Mouse (Mus musculus) cerebellum, adult 11 months (tissue): Measurements from ENCODE around the gene Cdk13.

ENCODE experiments used
- DNase-seq: peaks from one replicate; pipeline ENCODE4 v3.0.0; 2022

Gene Cdk13

DNA sequence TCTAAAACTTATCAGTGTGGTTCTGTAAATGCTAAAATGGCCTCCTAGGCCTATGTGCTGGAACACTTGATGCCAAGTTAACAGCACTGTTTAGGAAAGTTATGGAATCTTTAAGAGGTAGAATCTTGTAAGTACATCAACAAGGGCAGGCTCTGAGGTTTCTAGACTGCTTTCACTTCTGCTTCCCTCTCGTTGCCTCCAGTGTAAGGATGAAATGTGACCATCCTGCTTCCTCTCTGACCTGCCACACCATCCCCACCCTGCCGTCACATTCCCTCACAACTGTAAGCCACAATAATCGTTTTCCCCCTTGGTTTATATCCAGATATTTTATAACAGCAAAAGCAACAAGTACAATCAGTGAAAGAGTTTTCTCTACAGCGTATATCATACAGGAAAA, 49.9 kb downstream of the Cdk13 start:
- no peak for DNase-seq

DNA sequence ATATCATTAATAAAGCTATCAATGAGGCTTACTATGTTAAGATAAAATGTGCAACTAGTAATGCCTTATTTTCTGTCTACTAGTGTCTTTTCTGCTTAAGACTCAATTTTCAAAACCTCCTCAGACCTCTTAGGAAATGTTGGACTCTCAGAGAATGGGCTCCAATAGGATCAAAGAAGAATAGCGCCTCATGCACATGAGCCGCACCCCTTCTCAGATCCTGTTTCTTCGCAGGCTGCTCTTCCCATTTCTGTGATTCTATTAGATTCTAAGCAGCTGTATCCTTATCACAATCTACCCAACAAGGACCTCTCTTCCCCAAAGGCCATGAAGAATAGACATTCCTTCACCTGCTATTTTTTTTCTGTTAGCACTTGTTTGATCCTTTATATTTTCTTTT, 76.1 kb downstream of the Cdk13 start:
- no peak for DNase-seq

DNA sequence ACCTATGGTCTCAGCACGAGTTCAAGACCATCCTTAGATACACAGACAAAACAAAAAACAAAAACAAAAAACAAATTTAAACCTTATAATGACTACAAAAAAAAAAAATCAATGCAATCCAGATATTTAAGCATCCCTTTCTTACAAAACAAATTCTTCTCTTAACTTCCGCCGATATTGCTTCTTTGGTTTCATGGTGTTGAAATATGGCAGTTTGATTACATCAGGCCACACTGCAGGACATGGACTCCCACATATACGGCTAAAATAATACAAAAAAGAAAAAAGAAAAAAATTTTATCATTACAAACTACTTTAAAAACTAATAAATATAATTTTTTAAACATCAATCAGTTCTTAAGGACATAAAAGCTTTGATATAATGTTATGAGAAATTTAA, 77.0 kb downstream of the Cdk13 start:
- DNase-seq: no peak

DNA sequence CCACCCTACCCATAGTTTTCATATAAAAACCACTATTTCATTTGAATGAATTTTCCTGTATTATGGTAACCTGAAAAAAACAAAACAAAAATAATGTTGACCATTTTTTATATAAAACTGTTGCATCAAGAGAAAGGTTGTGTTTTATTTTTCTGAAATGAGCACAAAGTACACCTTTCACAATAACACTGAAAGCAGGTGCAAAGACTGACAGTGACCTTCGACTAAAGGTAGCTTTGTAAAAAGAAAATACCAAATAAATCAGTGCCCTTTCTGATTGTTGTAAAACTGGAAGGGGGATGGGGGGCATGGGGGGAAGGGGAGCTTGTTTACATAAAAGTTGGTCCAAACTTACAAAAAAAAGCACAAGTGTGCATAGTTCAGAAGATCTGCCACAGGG, 87.5 kb downstream of the Cdk13 start:
- DNase-seq: no peak

DNA sequence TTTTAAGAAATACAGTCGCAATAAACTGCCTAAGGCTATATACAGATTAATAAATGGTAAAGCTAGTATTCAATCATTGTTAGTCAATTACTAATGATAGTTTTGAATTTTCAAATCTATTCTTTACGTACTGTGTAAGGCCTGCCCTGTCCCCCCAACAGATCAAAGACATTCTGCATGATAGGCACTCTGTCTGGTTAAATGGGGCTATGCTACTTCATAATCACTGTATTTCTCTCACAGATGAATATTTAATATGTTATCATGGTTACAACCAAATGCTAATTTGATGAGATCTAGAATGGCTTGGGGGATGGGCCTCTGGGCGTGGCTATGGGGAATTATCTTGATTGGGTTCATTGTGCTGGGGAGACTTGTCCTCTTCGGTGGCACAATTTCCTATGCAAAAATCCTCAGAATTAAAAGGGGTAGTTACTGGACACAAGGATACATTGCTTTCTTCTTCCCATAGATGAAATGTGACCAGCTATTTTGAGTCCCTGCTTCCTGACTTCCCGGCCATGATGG, 96.0 kb downstream of the Cdk13 start:
- DNase-seq: no peak

DNA sequence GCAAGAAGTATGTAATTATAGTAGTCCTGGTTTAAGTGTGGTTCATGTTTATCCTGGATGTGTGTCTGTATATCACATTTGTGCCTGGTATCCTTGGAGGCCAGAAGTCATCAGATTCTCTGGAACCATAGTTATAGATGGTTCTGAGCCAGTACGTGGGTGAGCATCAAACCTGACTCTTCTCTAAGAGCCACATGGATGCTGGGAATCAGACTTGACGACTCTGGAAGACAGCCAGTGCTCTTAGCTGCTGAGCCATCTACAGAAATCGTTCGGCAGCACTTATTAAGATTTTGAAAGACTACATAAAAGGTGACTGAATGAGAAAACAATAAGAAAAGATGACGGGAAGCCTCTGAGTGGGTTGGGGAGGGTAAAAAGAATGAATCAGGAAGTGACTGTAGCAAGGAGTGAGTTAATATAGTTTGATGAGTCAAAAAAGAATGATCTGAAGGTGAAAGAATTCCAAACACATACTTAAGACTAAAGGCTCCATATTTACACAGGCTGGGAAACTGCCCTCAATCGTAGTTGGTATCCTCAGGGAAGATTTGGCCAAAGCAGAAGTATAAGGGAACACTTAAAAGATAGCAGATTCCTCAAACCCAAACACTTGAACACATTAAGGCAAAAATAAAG, 99.6 kb downstream of the Cdk13 start:
- DNase-seq: no peak

DNA sequence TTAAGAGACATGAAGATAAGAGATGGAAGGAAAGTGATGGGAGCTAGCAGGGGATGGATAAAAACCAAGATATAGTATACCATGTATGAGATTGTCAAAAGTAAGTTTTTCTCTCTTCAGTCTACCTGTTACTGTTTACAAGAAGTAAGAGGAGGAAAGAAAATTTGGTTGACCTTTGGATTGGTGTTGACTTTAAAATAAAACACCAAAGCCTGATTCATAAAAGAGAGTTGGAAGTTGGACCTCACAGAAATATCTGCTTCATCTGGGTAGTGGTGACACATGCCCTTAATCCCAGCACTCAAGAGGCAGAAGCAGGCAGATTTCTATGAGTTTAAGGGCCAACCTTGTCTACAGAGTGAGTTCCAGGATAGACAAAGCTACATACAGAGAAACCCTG, 102.6 kb downstream of the Cdk13 start:
- DNase-seq: no peak

DNA sequence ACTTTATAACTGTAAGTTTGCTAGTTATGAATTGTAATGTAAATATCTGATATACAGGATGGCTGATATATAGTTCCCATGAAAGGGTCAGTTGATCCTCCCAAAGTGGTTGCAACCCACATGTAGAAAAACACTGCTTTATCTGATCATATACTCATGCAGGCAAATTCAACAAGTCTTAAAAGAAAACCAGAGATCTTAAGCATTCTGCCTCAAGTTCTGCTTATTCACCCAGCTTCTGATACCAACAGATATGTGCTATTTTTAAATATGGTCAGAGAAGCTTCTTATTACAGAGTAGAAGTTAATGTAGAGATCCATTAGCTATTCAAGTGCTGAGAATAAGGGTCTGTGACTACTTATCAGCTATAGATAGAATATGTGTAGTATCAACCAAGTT, 103.6 kb downstream of the Cdk13 start:
- no peak for DNase-seq

DNA sequence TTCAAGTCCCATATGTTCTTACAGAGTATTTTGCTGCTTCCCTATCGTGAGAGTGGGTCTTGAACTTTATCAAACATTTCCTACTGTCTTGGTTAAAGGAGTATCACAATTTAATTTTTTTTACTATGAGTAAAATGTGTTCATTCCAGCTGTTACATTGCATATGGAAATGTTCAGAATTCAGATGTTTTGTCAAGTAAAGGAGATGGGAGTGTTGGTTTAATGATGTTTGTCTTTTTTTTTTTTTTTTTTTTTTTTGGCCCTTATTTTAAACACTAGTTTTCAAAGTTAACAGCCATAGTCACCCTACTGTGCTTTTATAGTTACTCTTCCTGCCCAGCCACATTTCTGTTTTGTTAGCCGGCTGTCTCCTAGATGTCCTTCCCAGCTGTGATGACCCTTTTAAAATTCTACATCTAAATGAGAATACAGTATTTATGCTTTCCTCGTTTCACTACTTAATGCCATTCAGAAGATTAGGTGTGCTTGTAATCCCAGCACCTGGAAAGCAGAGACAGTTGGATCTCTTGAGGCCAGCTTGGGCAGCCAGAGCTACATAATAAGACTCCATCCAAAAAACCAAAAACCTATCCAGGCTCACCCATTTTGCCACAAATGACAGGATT, 104.7 kb downstream of the Cdk13 start:
- DNase-seq: no peak

DNA sequence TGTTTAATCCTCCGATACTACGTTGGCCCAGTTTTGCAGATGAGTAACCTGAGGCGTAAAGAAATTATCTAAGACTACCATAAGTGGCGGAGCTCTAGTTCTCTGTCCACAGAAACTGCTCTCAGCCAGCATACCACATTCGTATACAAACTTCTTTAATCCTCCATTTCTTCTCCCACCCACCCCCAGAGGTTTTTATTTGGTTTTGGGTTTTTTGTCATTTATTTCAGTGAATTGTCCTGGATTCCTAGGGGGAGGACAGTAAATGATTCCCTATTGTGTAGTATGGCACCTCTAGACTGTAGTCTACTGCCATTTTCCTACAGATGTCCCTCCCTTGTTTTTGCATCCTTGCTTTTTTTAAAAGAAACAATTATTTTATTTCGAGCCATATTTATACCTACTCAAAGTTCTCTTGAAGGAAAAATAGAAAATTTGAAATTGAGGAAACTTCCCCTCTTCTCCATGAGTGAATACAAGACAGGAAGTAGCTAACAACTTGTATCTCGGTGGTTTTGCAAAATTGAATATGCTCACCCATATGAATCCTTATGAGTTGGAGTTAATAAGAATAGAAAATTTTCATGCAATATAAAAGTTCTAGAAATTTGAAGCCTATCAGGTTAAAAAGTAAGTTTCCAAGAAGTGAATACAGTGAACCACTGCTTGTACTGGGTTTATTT, 108.9 kb downstream of the Cdk13 start:
- no peak for DNase-seq

DNA sequence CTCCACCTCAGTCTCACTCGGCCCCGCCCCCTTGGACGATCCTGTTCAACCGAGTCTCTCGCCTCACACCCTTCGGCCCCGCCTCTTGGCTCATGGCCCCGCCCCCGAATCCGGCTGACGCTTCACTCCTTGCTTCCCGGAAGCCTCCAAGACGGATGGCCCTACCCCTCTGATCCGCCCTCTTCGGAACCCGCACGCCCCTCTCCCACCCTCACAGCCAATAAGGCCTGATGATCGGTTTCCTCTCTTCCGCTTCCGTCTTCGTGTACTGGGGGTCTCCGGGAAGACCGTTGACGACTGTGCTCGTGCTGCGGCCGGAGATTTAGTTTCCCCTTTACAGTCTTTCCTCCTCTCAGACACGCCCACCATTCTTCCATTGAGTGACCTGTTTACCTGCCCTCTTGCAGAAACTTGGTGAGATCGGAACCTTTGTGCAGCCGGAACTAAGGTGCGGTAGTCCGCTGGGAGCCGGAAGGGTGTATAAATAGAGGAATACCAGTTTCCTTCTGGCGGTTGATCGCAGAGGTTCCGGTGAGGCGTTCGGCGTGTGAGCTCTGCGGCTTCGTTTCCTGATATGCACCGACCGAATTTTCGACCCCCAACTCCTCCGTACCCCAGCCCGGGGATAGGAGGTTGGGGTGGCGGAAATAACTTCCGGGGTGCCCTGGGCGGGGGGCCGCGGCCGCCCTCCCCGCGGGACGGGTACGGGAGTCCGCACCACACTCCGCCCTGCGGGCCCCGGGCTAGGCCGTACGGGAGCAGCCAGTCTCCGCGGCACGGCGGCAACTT, 109.8 kb downstream of the Cdk13 start, which contains the start of the genes Mplkip and Sugct:
Gene Mplkip, plus strand, starts transcription at position 282 of the 789 bp plus-strand sequence.
Gene Sugct, minus strand, starts transcription at position 643 of the 789 bp plus-strand sequence.
- DNase-seq: peak; percentile 100

DNA sequence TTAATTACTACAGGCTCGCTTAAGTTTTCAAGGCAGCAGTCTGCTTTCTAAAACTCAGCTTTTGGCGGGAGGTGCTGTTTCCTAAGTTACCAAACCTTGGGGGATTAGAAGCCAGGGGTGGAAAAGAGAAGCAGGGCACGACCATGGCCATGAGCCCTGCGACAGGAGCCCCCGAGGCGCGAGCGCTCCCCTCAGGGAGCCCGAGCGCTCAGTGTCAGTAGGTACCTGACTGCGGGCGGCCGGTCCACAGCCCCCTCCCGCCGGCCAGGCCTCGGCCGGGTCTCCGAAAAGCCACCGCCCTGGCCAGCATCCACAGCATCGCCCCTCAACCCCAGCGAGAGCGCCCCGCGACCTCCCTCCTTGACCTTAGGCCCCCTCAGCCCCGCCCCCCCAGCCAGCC, 110.5 kb downstream of the Cdk13 start:
- no peak for DNase-seq

DNA sequence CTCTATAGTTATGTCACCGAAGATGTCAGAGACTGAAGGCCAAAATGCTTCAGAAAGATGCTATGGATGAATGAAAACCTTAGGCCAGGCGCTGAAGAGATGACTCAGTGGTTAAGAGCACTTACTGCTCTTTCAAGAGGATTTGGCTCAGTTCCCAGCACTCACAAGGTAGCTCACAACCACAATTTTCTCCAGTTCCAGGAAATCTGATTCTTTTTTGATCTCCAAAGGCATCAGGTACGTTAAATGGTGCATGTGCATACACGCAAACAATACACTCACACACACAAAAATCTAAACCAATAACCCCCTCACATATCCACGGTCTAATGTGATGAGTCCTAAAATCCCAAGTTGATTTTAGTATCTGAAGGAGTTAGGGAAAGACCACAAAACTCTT, 111.1 kb downstream of the Cdk13 start:
- peak; percentile 15 for DNase-seq

DNA sequence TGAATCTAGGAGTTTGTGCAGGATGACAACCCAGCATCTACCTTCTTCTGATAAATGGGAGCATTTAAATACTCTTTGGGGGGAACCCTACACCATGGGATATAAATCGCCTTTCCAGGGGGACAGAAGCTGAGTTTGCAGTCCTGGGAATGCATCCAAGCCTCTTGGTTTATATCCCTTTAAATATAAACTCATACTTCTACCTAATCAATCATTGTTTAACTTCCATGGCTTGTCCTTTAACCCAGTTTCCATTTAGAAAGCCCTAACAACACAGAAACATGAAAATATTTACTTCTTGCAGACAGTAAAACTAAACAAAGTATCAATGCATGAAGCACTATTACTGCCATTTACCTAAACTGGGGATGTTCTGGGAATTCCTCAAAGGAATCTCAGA, 113.5 kb downstream of the Cdk13 start:
- DNase-seq: no peak

DNA sequence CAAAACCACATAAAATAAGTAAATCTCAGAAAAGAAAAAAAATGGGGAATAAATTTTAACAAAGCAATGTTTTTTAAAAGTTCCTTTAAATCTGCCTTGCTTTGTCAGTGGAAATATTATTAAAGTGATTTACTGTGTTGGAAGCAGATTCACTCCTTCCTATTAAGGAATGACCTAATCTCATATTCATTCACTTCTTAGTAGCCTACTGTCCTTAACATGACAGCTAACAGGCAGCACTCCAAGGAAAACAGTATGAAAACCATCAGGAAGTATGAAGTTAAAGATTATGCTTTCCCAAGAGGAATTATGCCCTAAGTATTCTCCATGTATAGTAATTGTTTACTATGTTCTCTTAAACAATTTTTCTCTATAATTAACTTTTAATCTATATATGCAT, 114.2 kb downstream of the Cdk13 start:
- no peak for DNase-seq

DNA sequence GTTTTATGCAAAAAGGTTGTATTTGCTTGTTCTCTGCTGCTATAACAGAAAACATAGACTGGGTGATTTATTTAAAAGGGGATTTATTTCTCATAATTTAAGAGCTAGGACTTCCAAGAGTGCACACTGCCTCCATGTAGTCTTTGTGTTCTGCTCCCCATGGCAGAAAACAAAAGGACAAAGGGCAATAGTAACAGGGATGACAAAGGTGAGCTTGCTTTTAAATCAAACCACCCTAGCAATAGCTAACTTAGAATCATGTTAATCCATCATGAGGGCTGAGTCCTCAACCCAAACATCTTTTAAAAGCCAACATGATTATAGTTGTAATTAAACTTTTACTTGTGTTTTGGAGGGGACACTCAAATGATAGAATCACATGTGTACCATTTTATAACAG, 115.4 kb downstream of the Cdk13 start:
- DNase-seq: no peak

DNA sequence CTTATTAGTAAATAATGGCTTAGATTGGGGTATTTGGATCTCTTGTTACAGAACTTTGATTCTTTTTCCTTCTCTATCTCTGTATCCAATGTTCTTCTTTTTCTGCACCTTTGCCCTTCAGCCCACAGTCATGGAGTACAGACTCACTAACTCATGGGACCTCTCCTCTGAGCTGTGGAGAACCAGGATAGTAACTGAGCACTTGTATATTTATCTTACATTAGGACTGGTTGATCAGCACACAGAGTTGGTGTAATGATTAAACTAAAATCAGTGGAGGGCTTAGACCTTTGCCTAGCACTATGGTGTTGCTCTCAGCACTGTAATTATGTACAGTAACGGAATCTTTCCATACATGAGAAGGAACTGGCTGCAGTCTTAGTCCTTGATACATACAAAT, 133.8 kb downstream of the Cdk13 start:
- no peak for DNase-seq

DNA sequence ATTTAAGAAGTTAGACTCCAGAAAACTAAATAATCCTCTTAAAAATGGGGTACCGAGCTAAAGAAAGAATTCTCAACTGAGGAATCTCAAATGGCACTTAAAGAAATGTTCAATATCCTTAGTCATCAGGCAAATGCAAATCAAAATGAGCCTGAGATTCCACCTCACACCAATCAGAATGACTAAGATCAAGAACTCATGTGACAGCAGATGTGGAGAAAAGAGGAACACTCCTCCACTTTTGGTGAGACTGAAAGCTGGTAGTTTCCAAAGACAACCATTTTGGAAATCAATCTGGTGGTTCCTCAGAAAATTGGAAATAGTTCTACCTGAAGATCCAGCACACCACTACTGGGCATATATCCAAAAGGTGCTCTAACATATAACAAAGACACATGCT, 137.5 kb downstream of the Cdk13 start:
- DNase-seq: no peak
